Mouse (Mus musculus) forebrain, embryonic 14.5 days (tissue): Measurements from ENCODE around the gene Reep6. TPM values are rescaled to one million over a fixed set of nuclear protein-coding genes. Genes with fewer than 3 reads are reported as not detected.
A peak's percentile ranks its signal among the peaks of the same experiment; 100 is the strongest.

Experiments used
- ATAC-seq: fragments of 200-750 bp; cut with Nextera tagmentation; 2 replicates; pipeline ENCODE4 v1.8.0; 2017; ENCODE audit warnings: mild to moderate bottlenecking, moderate library complexity
- DNase-seq: peaks from one replicate; pipeline ENCODE4 v3.0.0-alpha.2; 2015; ENCODE audit warnings: low spot score
- H3K27ac ChIP-seq: fragments of 300-500 bp; sonication (generic); 2 replicates; pipeline ENCODE4 v1.5.1; 2014; ENCODE audit warnings: low read depth, mild to moderate bottlenecking, control low read depth, low read length, moderate library complexity
- H3K27me3 ChIP-seq: fragments of 300-500 bp; sonication (generic); replicated peaks from 2 replicates; pipeline ENCODE4 v1.6.1; 2014; ENCODE audit warnings: low read length, control low read depth, mixed read lengths; ENCODE audit not compliant: control insufficient read depth, insufficient read depth
- H3K36me3 ChIP-seq: fragments of 300-500 bp; sonication (generic); 2 replicates; pipeline ENCODE4 v1.6.1; 2014; ENCODE audit warnings: low read length, control low read depth; ENCODE audit not compliant: control insufficient read depth, insufficient read depth
- H3K4me1 ChIP-seq: fragments of 300-500 bp; sonication (generic); 2 replicates; pipeline ENCODE4 v1.6.1; 2014; ENCODE audit warnings: antibody characterized with exemption, low read length, control low read depth; ENCODE audit not compliant: control insufficient read depth, insufficient read depth
- H3K4me2 ChIP-seq: fragments of 300-500 bp; sonication (generic); 2 replicates; pipeline ENCODE4 v1.6.1; 2014; ENCODE audit warnings: mild to moderate bottlenecking, control low read depth, low read length
- H3K4me3 ChIP-seq: fragments of 300-500 bp; sonication (generic); 2 replicates; pipeline ENCODE4 v1.5.1; 2014; ENCODE audit warnings: low read depth, low read length, control low read depth
- H3K9ac ChIP-seq: fragments of 300-500 bp; sonication (generic); 2 replicates; pipeline ENCODE4 v1.6.1; 2014; ENCODE audit warnings: mild to moderate bottlenecking, low read length, control low read depth, moderate library complexity
- H3K9me3 ChIP-seq: fragments of 300-500 bp; sonication (generic); replicated peaks from 2 replicates; pipeline ENCODE4 v1.6.1; 2016; ENCODE audit warnings: low read length, control low read depth, mixed read lengths; ENCODE audit not compliant: control insufficient read depth
- WGBS: fragments of 180-500 bp; shearing (Covaris S2); extraction: QIAGEN DNeasy Blood & Tissue Kit; methylation state at CpG from one replicate; pipeline ENCODE4 v1.1.7; 2014; 5-methylcytosine and 5-hydroxymethylcytosine counted together
- polyA plus RNA-seq: library from polyadenylated mRNA; unstranded; fragments of >200 nt; fragmentation: Nextera tagmentation; extraction: Ambion mirVana; gene quantifications from 2 replicates; pipeline ENCODE4 v1.2.1, GENCODE M21; 2014

Gene Reep6
- polyA plus RNA-seq, 1 experiment from 2014 or later, result 2.3 TPM

DNA sequence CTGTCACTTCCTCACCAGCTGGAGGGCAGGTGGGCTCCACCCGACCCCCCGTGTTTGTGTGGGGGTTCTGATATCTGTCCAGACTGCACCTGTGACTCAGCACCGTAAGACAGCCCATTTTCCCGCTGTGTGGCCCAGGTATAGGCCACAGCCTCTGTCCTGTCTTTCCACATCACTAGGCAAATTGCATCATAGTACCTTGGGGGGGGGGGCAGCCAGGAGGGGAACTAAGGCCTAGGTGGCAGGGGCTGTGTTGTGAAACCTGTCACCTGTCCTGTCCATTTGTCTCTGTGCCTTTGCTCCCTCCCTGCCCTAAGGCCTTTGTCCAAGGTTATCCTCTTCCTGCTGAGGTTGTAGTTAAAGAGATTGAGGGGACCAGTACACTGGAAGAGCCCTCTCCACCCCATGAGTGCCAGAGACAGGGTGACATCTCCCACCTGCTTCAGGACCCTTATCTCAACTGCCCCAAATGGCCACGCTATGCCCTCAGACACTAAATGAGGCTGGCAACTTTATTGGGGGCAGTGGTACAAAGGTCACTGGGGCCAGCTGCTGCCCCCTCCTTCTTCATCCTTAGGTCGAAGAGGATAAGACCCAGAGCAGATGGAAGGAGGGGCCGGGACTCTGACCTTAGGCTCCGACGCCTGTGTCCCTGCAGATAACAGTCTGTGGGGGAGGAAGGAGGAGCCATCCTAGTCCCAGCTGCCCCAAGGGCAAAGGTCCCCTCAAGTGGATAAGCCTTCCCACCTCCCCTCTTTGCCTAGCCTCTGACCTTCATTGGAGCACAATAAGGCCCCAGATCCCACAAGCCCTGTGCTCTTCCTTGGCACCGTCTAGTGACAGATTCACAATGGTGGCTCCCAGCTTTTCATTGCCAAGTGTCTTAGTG lies 2.1 kb downstream of the Reep6 start:
- no peak overlapping the region for H3K9ac ChIP-seq
- H3K36me3 ChIP-seq, result no peaks in the 10 kb centered on the region
- WGBS, result 83% methylated on average over 10 of the region's 10 CpGs
- peaks cover 11% of the 10 kb centered on the region for H3K4me1 ChIP-seq
- no peak overlapping the region for H3K4me2 ChIP-seq
- no peaks in the 10 kb centered on the region for H3K9me3 ChIP-seq
- peaks cover 7% of the 10 kb centered on the region; the same call in 1 of the 2 replicates for H3K27me3 ChIP-seq
- no peak overlapping the region for H3K27ac ChIP-seq
- ATAC-seq, result no peak
- no peak for DNase-seq
- no peak overlapping the region for H3K4me3 ChIP-seq

DNA sequence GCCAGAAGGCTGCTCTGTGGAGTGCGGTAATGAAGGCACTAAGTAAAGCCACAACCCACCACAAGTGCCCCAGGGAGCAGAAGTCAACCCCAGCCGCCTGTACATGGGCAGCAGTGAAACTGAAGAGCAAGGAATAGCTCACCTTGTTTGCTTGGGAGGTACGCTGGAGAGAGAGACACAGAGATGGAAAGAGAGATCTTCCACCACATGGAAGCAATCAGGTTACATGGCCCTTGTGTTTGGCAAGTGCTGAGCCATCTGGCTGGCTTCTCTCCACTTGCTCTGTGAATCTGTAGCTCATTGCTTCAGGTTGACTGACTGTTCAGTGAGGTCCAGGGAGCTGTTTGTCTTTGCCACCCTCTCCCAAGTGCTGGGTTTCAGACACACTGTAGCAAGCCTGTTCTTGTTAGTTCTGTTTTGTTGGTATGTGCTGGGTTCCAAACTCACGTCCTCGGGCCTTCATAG lies 2.8 kb downstream of the Reep6 start:
- peaks cover 11% of the 10 kb centered on the region for H3K4me1 ChIP-seq
- no peak overlapping the region for H3K4me3 ChIP-seq
- H3K9me3 ChIP-seq, result no peaks in the 10 kb centered on the region
- no peak overlapping the region for H3K27ac ChIP-seq
- no peaks in the 10 kb centered on the region for H3K36me3 ChIP-seq
- WGBS, result 81% methylated on average over 5 of the region's 5 CpGs
- H3K27me3 ChIP-seq, result peaks cover 7% of the 10 kb centered on the region; the same call in 1 of the 2 replicates
- ATAC-seq (no peak), DNase-seq (no peak)
- no peak overlapping the region for H3K4me2 ChIP-seq
- no peak overlapping the region for H3K9ac ChIP-seq

DNA sequence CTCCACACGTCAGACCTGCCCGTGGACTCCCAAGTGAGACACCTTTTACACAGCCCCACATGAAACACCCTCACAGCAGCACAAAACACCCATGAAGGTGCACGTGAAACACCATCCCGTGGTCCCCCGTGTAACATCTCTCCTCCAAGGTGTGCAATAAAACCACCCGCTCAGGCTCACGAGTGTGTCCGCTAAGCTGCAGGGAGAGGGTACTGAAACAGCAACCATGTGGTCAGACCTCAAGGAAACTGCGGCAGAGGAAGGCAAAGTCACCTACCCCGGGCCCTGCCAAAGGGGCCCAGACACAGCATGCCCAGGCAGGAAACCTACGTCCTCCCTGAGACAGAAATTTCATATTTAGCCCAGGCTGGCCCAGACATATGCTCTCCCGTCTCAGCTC lies 6.5 kb downstream of the Reep6 start:
- Histone ChIP-seq H3K9me3 (no peaks in the 10 kb centered on the region), H3K4me1 (no peaks in the 10 kb centered on the region), H3K36me3 (no peaks in the 10 kb centered on the region), H3K27me3 (peaks cover 14% of the 10 kb centered on the region), H3K4me3 (no peak overlapping the region), H3K9ac (no peak overlapping the region), H3K4me2 (no peak overlapping the region), H3K27ac (no peak overlapping the region)
- WGBS, result 91% methylated on average over 12 of the region's 12 CpGs
- ATAC-seq (no peak), DNase-seq (no peak)

DNA sequence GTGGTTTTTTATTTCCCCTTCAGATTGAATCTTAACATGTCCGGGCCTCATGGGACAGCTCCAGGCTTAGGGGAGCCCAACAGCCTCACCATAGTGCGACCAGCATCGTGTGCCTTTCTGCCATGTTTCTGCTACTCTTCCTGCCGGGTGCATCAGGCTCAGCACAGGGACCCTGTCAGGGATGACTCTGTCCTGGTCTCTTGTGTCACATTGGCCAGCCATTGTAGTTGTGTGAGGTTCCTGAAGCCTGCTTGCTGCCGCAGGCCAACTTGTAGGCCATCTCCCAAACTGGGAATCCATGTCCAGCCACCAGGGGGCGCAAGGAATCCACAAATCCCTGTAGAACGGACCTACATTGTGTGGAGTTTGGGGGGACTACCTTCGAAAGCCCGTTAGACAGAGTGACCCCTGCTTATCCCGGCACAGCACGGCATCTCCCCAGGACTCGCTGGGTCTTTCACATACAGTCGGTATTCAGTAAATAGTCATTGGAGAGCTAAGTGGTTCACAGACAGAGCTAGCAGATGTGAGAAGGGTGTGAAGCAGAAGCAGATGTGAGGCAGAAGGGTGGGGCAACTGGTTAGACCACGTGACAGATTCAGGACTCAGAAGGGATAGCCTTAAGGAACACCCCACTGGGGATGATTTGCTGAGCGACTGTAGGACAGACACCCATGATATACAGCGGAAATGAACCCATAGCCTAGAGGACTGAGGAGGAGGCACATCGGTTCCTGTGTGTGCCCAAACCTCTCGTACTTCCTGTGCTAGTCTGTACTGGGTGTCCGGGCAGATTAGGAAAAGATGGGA lies 10.4 kb downstream of the Reep6 start:
- no peaks in the 10 kb centered on the region for H3K36me3 ChIP-seq
- H3K27me3 ChIP-seq, result peaks cover 51% of the 10 kb centered on the region
- no peaks in the 10 kb centered on the region for H3K9me3 ChIP-seq
- ATAC-seq (0 out of 2 replicates have a peak, but pooled peaks have one; percentile 36), DNase-seq (peak; percentile 86)
- no peak overlapping the region for H3K27ac ChIP-seq
- 22% methylated on average over 19 of the region's 19 CpGs for WGBS
- peaks cover 3% of the 10 kb centered on the region; the same call in 1 of the 2 replicates for H3K4me1 ChIP-seq
- H3K4me2 ChIP-seq, result no peak overlapping the region
- H3K4me3 ChIP-seq, result no peak overlapping the region
- H3K9ac ChIP-seq, result no peak overlapping the region

DNA sequence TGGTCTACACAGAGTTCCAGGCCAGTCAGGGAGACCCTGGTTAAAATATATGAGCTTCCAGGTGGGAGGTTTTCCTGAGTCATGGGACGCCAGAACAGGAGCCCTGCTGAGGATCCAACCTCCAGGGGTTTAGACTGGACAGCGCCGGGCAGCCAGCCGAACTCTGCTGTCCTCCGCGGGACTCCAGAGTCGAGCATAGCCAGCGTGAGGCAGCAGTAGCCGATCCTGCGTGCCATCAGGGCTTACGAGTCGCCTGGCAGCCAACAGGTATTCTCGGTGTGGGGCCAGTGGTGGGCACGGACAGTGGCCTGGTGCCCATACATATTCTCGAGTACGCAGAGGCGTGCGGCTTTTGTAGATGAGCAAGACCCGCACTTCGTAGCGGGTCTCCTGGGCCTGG lies 11.3 kb downstream of the Reep6 start:
- H3K9ac ChIP-seq, result no peak overlapping the region
- no peaks in the 10 kb centered on the region for H3K9me3 ChIP-seq
- no peak overlapping the region for H3K27ac ChIP-seq
- peaks cover 59% of the 10 kb centered on the region for H3K27me3 ChIP-seq
- peaks cover 3% of the 10 kb centered on the region; the same call in 1 of the 2 replicates for H3K4me1 ChIP-seq
- WGBS, result 14% methylated on average over 21 of the region's 21 CpGs
- no peak overlapping the region for H3K4me2 ChIP-seq
- ATAC-seq (no peak), DNase-seq (no peak)
- no peaks in the 10 kb centered on the region for H3K36me3 ChIP-seq
- H3K4me3 ChIP-seq, result no peak overlapping the region

DNA sequence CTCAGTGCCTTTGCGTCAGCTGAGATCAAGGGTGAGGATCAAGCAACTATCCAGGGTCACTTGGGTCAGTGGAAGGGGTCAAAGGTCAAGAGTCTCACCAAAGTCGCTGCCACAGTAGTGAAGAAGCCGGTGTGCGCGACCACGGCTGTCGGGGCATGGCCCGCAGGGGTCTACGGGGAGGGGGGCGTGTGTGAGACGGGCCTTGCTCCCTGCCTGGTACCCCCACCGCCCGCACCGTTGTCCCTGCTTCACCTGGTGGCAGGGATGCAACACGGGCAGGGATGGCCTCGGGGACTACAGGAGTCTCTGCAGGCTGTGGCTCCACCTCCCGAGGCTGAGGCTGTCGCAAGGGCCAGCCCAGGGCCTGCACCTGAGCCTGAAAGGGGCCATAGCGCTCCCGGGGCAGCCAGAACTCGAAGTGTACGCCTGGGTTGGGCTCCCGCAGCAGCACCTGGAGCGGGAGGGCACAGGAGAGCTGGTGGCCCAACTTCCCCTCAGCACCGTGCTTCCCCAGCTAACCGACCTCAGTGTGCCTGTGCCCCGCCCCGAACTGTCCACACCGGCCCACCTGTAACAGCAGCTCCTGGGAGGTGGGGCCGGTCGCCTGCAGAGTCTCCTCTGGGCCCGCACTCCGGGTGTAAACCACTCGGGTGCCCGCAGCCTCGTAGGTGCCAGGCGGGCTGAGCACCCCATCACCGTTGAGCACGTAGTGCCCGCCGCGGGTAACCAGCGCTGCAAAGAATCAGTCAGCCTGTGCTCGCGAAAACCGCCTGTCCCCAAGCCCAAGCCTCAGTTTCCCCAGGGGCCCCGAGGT lies 11.9 kb downstream of the Reep6 start:
- peaks cover 3% of the 10 kb centered on the region; the same call in 1 of the 2 replicates for H3K4me1 ChIP-seq
- H3K27me3 ChIP-seq, result peaks cover 61% of the 10 kb centered on the region
- peak overlapping the region; percentile 50; the same call in 1 of the 2 replicates for H3K4me2 ChIP-seq
- H3K9me3 ChIP-seq, result no peaks in the 10 kb centered on the region
- H3K36me3 ChIP-seq, result no peaks in the 10 kb centered on the region
- H3K27ac ChIP-seq, result no peak overlapping the region
- DNase-seq (no peak), ATAC-seq (peak; percentile 6; the same call in 1 of the 2 replicates)
- H3K9ac ChIP-seq, result no peak overlapping the region
- peak overlapping the region; percentile 24 for H3K4me3 ChIP-seq
- 3% methylated on average over 41 of the region's 47 CpGs for WGBS

DNA sequence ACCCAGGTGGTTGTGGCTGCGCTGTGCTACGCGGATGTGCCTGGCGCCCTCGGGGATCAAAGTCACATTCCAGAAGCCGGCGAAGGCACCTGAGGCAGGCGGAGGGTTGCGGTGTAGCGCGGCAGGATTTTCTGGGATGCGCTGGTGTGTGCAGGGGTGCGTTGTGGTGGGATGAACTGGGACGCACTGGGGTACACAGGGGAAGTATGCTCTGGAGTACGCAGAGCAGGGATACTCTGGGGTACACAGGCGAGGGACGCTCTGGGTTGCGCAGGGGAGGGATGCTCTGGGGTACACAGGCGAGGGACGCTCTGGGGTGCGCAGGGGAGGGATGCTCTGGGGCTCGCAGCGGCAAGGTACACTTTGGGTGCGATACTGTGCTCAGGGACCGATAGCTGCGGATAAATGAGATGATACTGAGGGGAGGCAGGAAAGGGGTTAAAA lies 12.6 kb downstream of the Reep6 start:
- 2% methylated on average over 26 of the region's 26 CpGs for WGBS

More for the DNA sequence above, 12.6 kb downstream of the Reep6 start:
- Histone ChIP-seq H3K27me3 (peaks cover 65% of the 10 kb centered on the region), H3K9ac (no peak overlapping the region), H3K4me1 (peaks cover 3% of the 10 kb centered on the region; the same call in 1 of the 2 replicates), H3K4me3 (peak overlapping the region; percentile 24), H3K9me3 (no peaks in the 10 kb centered on the region), H3K27ac (no peak overlapping the region), H3K36me3 (no peaks in the 10 kb centered on the region), H3K4me2 (peak overlapping the region; percentile 50)
- DNase-seq, result no peak
- ATAC-seq, result peak; percentile 4; the same call in 1 of the 2 replicates
